Mouse (Mus musculus): Measurements from ENCODE around the gene Errfi1. TPM values are rescaled to one million over a fixed set of nuclear protein-coding genes. Genes with fewer than 3 reads are reported as not detected.
A peak's percentile ranks its signal among the peaks of the same experiment; 100 is the strongest.

The Errfi1 gene
- total and polyA plus RNA-seq, 2 experiments: 259 to 661 TPM

- TF ChIP-seq POLR2A (IDR thresholded peaks at IDR 0.05; ENCODE audit: extremely low read depth, insufficient read depth, low read length) (no peak), CTCF (IDR thresholded peaks at IDR 0.05; ENCODE audit: low read depth, low read length) (no peak)
- no peak for DNase-seq (ENCODE audit: extremely low read depth, low read depth, low spot score)
- Histone ChIP-seq H3K4me3 (ENCODE audit: insufficient read depth, low read depth, low read length) (no peak overlapping the region), H3K27me3 (ENCODE audit: control insufficient read depth, insufficient read depth, low read length) (0 out of 2 replicates have a peak, but pooled peaks cover 2% of the 10 kb centered on the region), H3K9ac (ENCODE audit: low read depth, low read length) (no peak overlapping the region), H3K4me1 (ENCODE audit: control insufficient read depth, insufficient read depth, low read length) (no peaks in the 10 kb centered on the region), H3K27ac (replicated peaks; ENCODE audit: insufficient read depth, low read depth, low read length) (no peak overlapping the region), H3K36me3 (ENCODE audit: control insufficient read depth, insufficient read depth, low read length) (no peaks in the 10 kb centered on the region), H3K79me2 (ENCODE audit: control insufficient read depth, insufficient read depth, low read length) (no peaks in the 10 kb centered on the region)
- WGBS: 87% methylated on average over 5 of the region's 5 CpGs
Observed at GRCm38 (mm10) chr4:150882632-150883031, 28.9 kb downstream of the Errfi1 start.

- 88% methylated on average over 5 of the region's 5 CpGs for WGBS
- DNase-seq (ENCODE audit: extremely low read depth, low read depth, low spot score): no peak
- no peaks in the 10 kb centered on the region for H3K79me2 ChIP-seq (ENCODE audit: control insufficient read depth, insufficient read depth, low read length)
- H3K36me3 ChIP-seq (ENCODE audit: control insufficient read depth, insufficient read depth, low read length): no peaks in the 10 kb centered on the region
- no peak for TF ChIP-seq CTCF (IDR thresholded peaks at IDR 0.05; ENCODE audit: low read depth, low read length)
- TF ChIP-seq POLR2A (IDR thresholded peaks at IDR 0.05; ENCODE audit: extremely low read depth, insufficient read depth, low read length): no peak
- H3K27me3 ChIP-seq (ENCODE audit: control insufficient read depth, insufficient read depth, low read length): no peaks in the 10 kb centered on the region
- H3K4me1 ChIP-seq (ENCODE audit: control insufficient read depth, insufficient read depth, low read length): peaks cover 2% of the 10 kb centered on the region; the same call in 1 of the 2 replicates
- H3K27ac ChIP-seq (replicated peaks; ENCODE audit: insufficient read depth, low read depth, low read length): no peak overlapping the region
- no peak overlapping the region for H3K9ac ChIP-seq (ENCODE audit: low read depth, low read length)
- H3K4me3 ChIP-seq (ENCODE audit: insufficient read depth, low read depth, low read length): no peak overlapping the region
Observed at GRCm38 (mm10) chr4:150887903-150888302, 34.2 kb downstream of the Errfi1 start.

GRCm38 (mm10) chr4:150888492-150888891, 34.8 kb downstream of the Errfi1 start:
- Histone ChIP-seq H3K79me2 (ENCODE audit: control insufficient read depth, insufficient read depth, low read length) (no peaks in the 10 kb centered on the region), H3K36me3 (ENCODE audit: control insufficient read depth, insufficient read depth, low read length) (no peaks in the 10 kb centered on the region), H3K27ac (replicated peaks; ENCODE audit: insufficient read depth, low read depth, low read length) (no peak overlapping the region), H3K4me3 (ENCODE audit: insufficient read depth, low read depth, low read length) (no peak overlapping the region), H3K9ac (ENCODE audit: low read depth, low read length) (no peak overlapping the region), H3K27me3 (ENCODE audit: control insufficient read depth, insufficient read depth, low read length) (no peaks in the 10 kb centered on the region), H3K4me1 (ENCODE audit: control insufficient read depth, insufficient read depth, low read length) (peaks cover 2% of the 10 kb centered on the region; the same call in 1 of the 2 replicates)
- no peak for DNase-seq (ENCODE audit: extremely low read depth, low read depth, low spot score)
- WGBS: 58% methylated on average over 4 of the region's 4 CpGs
- no peak for TF ChIP-seq POLR2A (IDR thresholded peaks at IDR 0.05; ENCODE audit: extremely low read depth, insufficient read depth, low read length)
- TF ChIP-seq CTCF (IDR thresholded peaks at IDR 0.05; ENCODE audit: low read depth, low read length): no peak

- H3K9ac ChIP-seq (ENCODE audit: low read depth, low read length): peak overlapping the region; percentile 24
Observed at GRCm38 (mm10) chr4:150889273-150889954, 35.7 kb downstream of the Errfi1 start.

GRCm38 (mm10) chr4:150889955-150890315, 36.2 kb downstream of the Errfi1 start:
- Histone ChIP-seq H3K4me1 (ENCODE audit: control insufficient read depth, insufficient read depth, low read length) (peaks cover 2% of the 10 kb centered on the region; the same call in 1 of the 2 replicates), H3K79me2 (ENCODE audit: control insufficient read depth, insufficient read depth, low read length) (no peaks in the 10 kb centered on the region), H3K4me3 (ENCODE audit: insufficient read depth, low read depth, low read length) (no peak overlapping the region), H3K27me3 (ENCODE audit: control insufficient read depth, insufficient read depth, low read length) (no peaks in the 10 kb centered on the region), H3K36me3 (ENCODE audit: control insufficient read depth, insufficient read depth, low read length) (no peaks in the 10 kb centered on the region), H3K9ac (ENCODE audit: low read depth, low read length) (peak overlapping the region; percentile 19; the same call in 1 of the 2 replicates), H3K27ac (replicated peaks; ENCODE audit: insufficient read depth, low read depth, low read length) (peak overlapping the region; percentile 61)
- peak; percentile 71 for DNase-seq (ENCODE audit: extremely low read depth, low read depth, low spot score)
- no peak for TF ChIP-seq CTCF (IDR thresholded peaks at IDR 0.05; ENCODE audit: low read depth, low read length)
- no peak for TF ChIP-seq POLR2A (IDR thresholded peaks at IDR 0.05; ENCODE audit: extremely low read depth, insufficient read depth, low read length)
- 22% methylated on average over 13 of the region's 13 CpGs for WGBS

More at GRCm38 (mm10) chr4:150889273-150889954, 35.7 kb downstream of the Errfi1 start:
- Histone ChIP-seq H3K79me2 (ENCODE audit: control insufficient read depth, insufficient read depth, low read length) (no peaks in the 10 kb centered on the region), H3K27me3 (ENCODE audit: control insufficient read depth, insufficient read depth, low read length) (no peaks in the 10 kb centered on the region), H3K4me3 (ENCODE audit: insufficient read depth, low read depth, low read length) (no peak overlapping the region), H3K4me1 (ENCODE audit: control insufficient read depth, insufficient read depth, low read length) (peaks cover 2% of the 10 kb centered on the region; the same call in 1 of the 2 replicates), H3K36me3 (ENCODE audit: control insufficient read depth, insufficient read depth, low read length) (no peaks in the 10 kb centered on the region), H3K27ac (replicated peaks; ENCODE audit: insufficient read depth, low read depth, low read length) (peak overlapping the region; percentile 61)
- 13% methylated on average over 20 of the region's 20 CpGs for WGBS
- TF ChIP-seq CTCF (IDR thresholded peaks at IDR 0.05; ENCODE audit: low read depth, low read length) (no peak), POLR2A (IDR thresholded peaks at IDR 0.05; ENCODE audit: extremely low read depth, insufficient read depth, low read length) (no peak)
- peak; percentile 70 for DNase-seq (ENCODE audit: extremely low read depth, low read depth, low spot score)

GRCm38 (mm10) chr4:150891308-150891707, 37.6 kb downstream of the Errfi1 start:
- Histone ChIP-seq H3K79me2 (ENCODE audit: control insufficient read depth, insufficient read depth, low read length) (no peaks in the 10 kb centered on the region), H3K36me3 (ENCODE audit: control insufficient read depth, insufficient read depth, low read length) (no peaks in the 10 kb centered on the region), H3K9ac (ENCODE audit: low read depth, low read length) (no peak overlapping the region), H3K27me3 (ENCODE audit: control insufficient read depth, insufficient read depth, low read length) (no peaks in the 10 kb centered on the region), H3K4me1 (ENCODE audit: control insufficient read depth, insufficient read depth, low read length) (peaks cover 2% of the 10 kb centered on the region; the same call in 1 of the 2 replicates), H3K27ac (replicated peaks; ENCODE audit: insufficient read depth, low read depth, low read length) (no peak overlapping the region), H3K4me3 (ENCODE audit: insufficient read depth, low read depth, low read length) (no peak overlapping the region)
- TF ChIP-seq CTCF (IDR thresholded peaks at IDR 0.05; ENCODE audit: low read depth, low read length): no peak
- TF ChIP-seq POLR2A (IDR thresholded peaks at IDR 0.05; ENCODE audit: extremely low read depth, insufficient read depth, low read length): no peak
- 70% methylated on average over 5 of the region's 5 CpGs for WGBS
- no peak for DNase-seq (ENCODE audit: extremely low read depth, low read depth, low spot score)
